Mouse (Mus musculus) intestine, embryonic 16.5 days (tissue): ENCODE measurements around the gene Acadl. TPM values are rescaled to one million over a fixed set of nuclear protein-coding genes. Genes with fewer than 3 reads are reported as not detected.
A peak's percentile ranks its signal among the peaks of the same experiment; 100 is the strongest.

Source experiments
- ATAC-seq: fragments of 200-750 bp; cut with Nextera tagmentation; 2 replicates; pipeline ENCODE4 v1.8.0; 2017; ENCODE audit warnings: moderate TSS enrichment, moderate library complexity
- H3K27ac ChIP-seq: fragments of 300-500 bp; sonication (generic); 2 replicates; pipeline ENCODE4 v1.5.1; 2014; ENCODE audit warnings: mild to moderate bottlenecking, low read length
- H3K27me3 ChIP-seq: fragments of 300-500 bp; sonication (generic); replicated peaks from 2 replicates; pipeline ENCODE4 v1.6.1; 2014; ENCODE audit warnings: low read length, control low read depth, mixed read lengths; ENCODE audit not compliant: control insufficient read depth, insufficient read depth
- H3K36me3 ChIP-seq: fragments of 300-500 bp; sonication (generic); 2 replicates; pipeline ENCODE4 v1.6.1; 2014; ENCODE audit warnings: low read length, control low read depth; ENCODE audit not compliant: control insufficient read depth, insufficient read depth
- H3K4me1 ChIP-seq: fragments of 300-500 bp; sonication (generic); 2 replicates; pipeline ENCODE4 v1.6.1; 2014; ENCODE audit warnings: low read length, control low read depth, mixed read lengths; ENCODE audit not compliant: control insufficient read depth, insufficient read depth
- H3K4me2 ChIP-seq: fragments of 300-500 bp; sonication (generic); 2 replicates; pipeline ENCODE4 v1.6.1; 2014; ENCODE audit warnings: low read depth, low read length, control low read depth
- H3K4me3 ChIP-seq: fragments of 300-500 bp; sonication (generic); 2 replicates; pipeline ENCODE4 v1.5.1; 2014; ENCODE audit warnings: mild to moderate bottlenecking, low read length
- H3K9ac ChIP-seq: fragments of 300-500 bp; sonication (generic); 2 replicates; pipeline ENCODE4 v1.6.1; 2014; ENCODE audit warnings: low read depth, low read length
- H3K9me3 ChIP-seq: fragments of 300-500 bp; sonication (generic); 2 replicates; pipeline ENCODE4 v1.6.1; 2016; ENCODE audit warnings: low read length, control low read depth; ENCODE audit not compliant: control insufficient read depth
- WGBS: fragments of 180-500 bp; shearing (Covaris S2); extraction: QIAGEN DNeasy Blood & Tissue Kit; methylation state at CpG from one replicate; pipeline ENCODE4 v1.1.7; 2014; 5-methylcytosine and 5-hydroxymethylcytosine counted together
- polyA plus RNA-seq: library from polyadenylated mRNA; unstranded; fragments of >200 nt; fragmentation: Nextera tagmentation; extraction: Ambion mirVana; gene quantifications from 2 replicates; pipeline ENCODE4 v1.2.1, GENCODE M21; 2015

Gene Acadl
- polyA plus RNA-seq, 1 experiment from 2014 or later = 309 TPM

- Histone ChIP-seq H3K4me2 (no peak overlapping the region), H3K36me3 (no peaks in the 10 kb centered on the region), H3K4me3 (no peak overlapping the region), H3K27me3 (no peaks in the 10 kb centered on the region), H3K9me3 (no peaks in the 10 kb centered on the region), H3K27ac (no peak overlapping the region), H3K4me1 (no peaks in the 10 kb centered on the region), H3K9ac (no peak overlapping the region)
- no peak for ATAC-seq
- 92% methylated on average over 1 of the region's 1 CpGs for WGBS
Observed at GRCm38 (mm10) chr1:66806821-66807220, 56.3 kb downstream of the Acadl start.

GRCm38 (mm10) chr1:66805408-66805807 is 57.7 kb downstream of the Acadl start:
- Histone ChIP-seq H3K27ac (no peak overlapping the region), H3K9me3 (no peaks in the 10 kb centered on the region), H3K9ac (no peak overlapping the region), H3K4me1 (no peaks in the 10 kb centered on the region), H3K27me3 (no peaks in the 10 kb centered on the region), H3K4me3 (no peak overlapping the region), H3K36me3 (no peaks in the 10 kb centered on the region), H3K4me2 (no peak overlapping the region)
- no peak for ATAC-seq
- WGBS = 87% methylated on average over 1 of the region's 1 CpGs

GRCm38 (mm10) chr1:66804710-66805109 is 58.4 kb downstream of the Acadl start:
- Histone ChIP-seq H3K9ac (no peak overlapping the region), H3K27me3 (no peaks in the 10 kb centered on the region), H3K27ac (no peak overlapping the region), H3K4me2 (no peak overlapping the region), H3K4me3 (no peak overlapping the region), H3K9me3 (no peaks in the 10 kb centered on the region), H3K4me1 (no peaks in the 10 kb centered on the region), H3K36me3 (no peaks in the 10 kb centered on the region)
- 82% methylated on average over 5 of the region's 5 CpGs for WGBS
- no peak for ATAC-seq

GRCm38 (mm10) chr1:66797962-66798361 is 65.1 kb downstream of the Acadl start:
- no peak overlapping the region for H3K4me3 ChIP-seq
- H3K9ac ChIP-seq = no peak overlapping the region
- ATAC-seq = peak; percentile 62; the same call in 1 of the 2 replicates
- no peaks in the 10 kb centered on the region for H3K27me3 ChIP-seq
- H3K27ac ChIP-seq = no peak overlapping the region
- H3K4me1 ChIP-seq = no peaks in the 10 kb centered on the region
- 63% methylated on average over 2 of the region's 2 CpGs for WGBS
- H3K36me3 ChIP-seq = no peaks in the 10 kb centered on the region
- no peaks in the 10 kb centered on the region for H3K9me3 ChIP-seq
- H3K4me2 ChIP-seq = no peak overlapping the region

GRCm38 (mm10) chr1:66792838-66793466 is 70.1 kb downstream of the Acadl start:
- peak; percentile 78 for ATAC-seq
- no peaks in the 10 kb centered on the region for H3K9me3 ChIP-seq
- 63% methylated on average over 2 of the region's 2 CpGs for WGBS
- H3K27me3 ChIP-seq = no peaks in the 10 kb centered on the region
- H3K4me1 ChIP-seq = no peaks in the 10 kb centered on the region; the same call in 1 of the 2 replicates
- no peak overlapping the region for H3K9ac ChIP-seq
- H3K27ac ChIP-seq = no peak overlapping the region
- no peaks in the 10 kb centered on the region for H3K36me3 ChIP-seq
- no peak overlapping the region for H3K4me3 ChIP-seq
- H3K4me2 ChIP-seq = no peak overlapping the region

GRCm38 (mm10) chr1:66782296-66782695 is 80.8 kb downstream of the Acadl start:
- Histone ChIP-seq H3K9ac (no peak overlapping the region), H3K27ac (no peak overlapping the region), H3K9me3 (no peaks in the 10 kb centered on the region), H3K4me1 (no peaks in the 10 kb centered on the region), H3K27me3 (no peaks in the 10 kb centered on the region), H3K4me3 (no peak overlapping the region), H3K36me3 (no peaks in the 10 kb centered on the region), H3K4me2 (no peak overlapping the region)
- no peak for ATAC-seq
- 64% methylated on average over 2 of the region's 2 CpGs for WGBS

- no peak for ATAC-seq
- no peak overlapping the region for H3K4me2 ChIP-seq
- no peaks in the 10 kb centered on the region for H3K4me1 ChIP-seq
- no peak overlapping the region for H3K9ac ChIP-seq
- no peaks in the 10 kb centered on the region for H3K9me3 ChIP-seq
- no peaks in the 10 kb centered on the region for H3K27me3 ChIP-seq
- no peaks in the 10 kb centered on the region for H3K36me3 ChIP-seq
- H3K4me3 ChIP-seq = no peak overlapping the region
- H3K27ac ChIP-seq = no peak overlapping the region
- WGBS = 83% methylated on average over 4 of the region's 4 CpGs
Observed at GRCm38 (mm10) chr1:66781027-66781426, 82.0 kb downstream of the Acadl start.

Other genes with a start within 250 kb of the Acadl start
- 69.9 and 74.8 TPM in 2 replicates for gene Rpe, start 162.4 kb downstream of the Acadl start, polyA plus RNA-seq
- 8.8 and 9.7 TPM in 2 replicates for gene Kansl1l, start 45.7 kb downstream of the Acadl start, polyA plus RNA-seq
- 12.7 TPM in 2 replicates for gene Myl1, start 82.1 kb upstream of the Acadl start, polyA plus RNA-seq
- gene Lancl1, start 175.6 kb upstream of the Acadl start, polyA plus RNA-seq = 56.5 and 59.8 TPM in 2 replicates